Comparison of ENCODE assay signal across 21 mouse cellular contexts in genomic region chr2:152780466-152780865, GRCm38 (mm10). TPM values are rescaled to one million over a fixed set of nuclear protein-coding genes. Genes with fewer than 3 reads are reported as not detected.
DNase-seq lines count a peak whose midpoint lies in the region; ATAC-seq lines count a peak whose summit lies in the region.
"Had no signal": no experiment of that assay in that cellular context is flagged by ENCODE, and none has a peak within 500 bp of the region (broad histone marks: within the 10 kb centered on the region; RNA-seq: fewer than 3 reads in every experiment).

No protein-coding gene starts in this region.

- H3K9ac ChIP-seq in heart, embryonic 15.5 days, result no peak overlapping the region
- no peak overlapping the region for H3K9ac ChIP-seq in midbrain, embryonic 11.5 days (ENCODE audit: low read length)
- no peak overlapping the region for H3K9ac ChIP-seq in midbrain, embryonic 14.5 days (replicated peaks; ENCODE audit: low read length)
- H3K9ac ChIP-seq: hindbrain, embryonic 14.5 days; limb, embryonic 12.5 days; midbrain, embryonic 13.5 days had no signal

- no peaks in the 10 kb centered on the region for H3K9me3 ChIP-seq in heart, embryonic 15.5 days (replicated peaks)
- no peaks in the 10 kb centered on the region for H3K9me3 ChIP-seq in midbrain, embryonic 11.5 days (ENCODE audit: control insufficient read depth, low read length)
- H3K9me3 ChIP-seq in midbrain, embryonic 14.5 days (ENCODE audit: control insufficient read depth, low read length), result no peaks in the 10 kb centered on the region
- H3K9me3 ChIP-seq: limb, embryonic 12.5 days; midbrain, embryonic 13.5 days had no signal

- H3K4me1 ChIP-seq in heart, embryonic 15.5 days (replicated peaks), result peaks cover 30% of the 10 kb centered on the region
- no peaks in the 10 kb centered on the region for H3K4me1 ChIP-seq in midbrain, embryonic 11.5 days (ENCODE audit: control insufficient read depth, insufficient read depth, low read length)
- no peaks in the 10 kb centered on the region for H3K4me1 ChIP-seq in midbrain, embryonic 14.5 days (ENCODE audit: control insufficient read depth, insufficient read depth, low read length)
- H3K4me1 ChIP-seq: midbrain, embryonic 13.5 days had no signal

- H3K4me3 ChIP-seq in heart, embryonic 15.5 days, result no peak overlapping the region
- no peak overlapping the region for H3K4me3 ChIP-seq in midbrain, embryonic 11.5 days (ENCODE audit: low read depth, low read length)
- H3K4me3 ChIP-seq in midbrain, embryonic 14.5 days (replicated peaks; ENCODE audit: low read depth, low read length), result no peak overlapping the region
- no peak overlapping the region for H3K4me3 ChIP-seq in macrophage (ENCODE audit: inconsistent target)
- H3K4me3 ChIP-seq: limb, embryonic 12.5 days; midbrain, embryonic 13.5 days; myocyte had no signal

- H3K36me3 ChIP-seq in heart, embryonic 15.5 days, result peaks cover 8% of the 10 kb centered on the region; the same call in 1 of the 2 replicates
- H3K36me3 ChIP-seq in midbrain, embryonic 11.5 days (ENCODE audit: control insufficient read depth, insufficient read depth, low read length), result peaks cover 6% of the 10 kb centered on the region; the same call in 1 of the 2 replicates
- peaks cover 31% of the 10 kb centered on the region for H3K36me3 ChIP-seq in midbrain, embryonic 14.5 days (ENCODE audit: control insufficient read depth, insufficient read depth, low read length)
- peaks cover 3% of the 10 kb centered on the region; the same call in 1 of the 2 replicates for H3K36me3 ChIP-seq in macrophage (ENCODE audit: inconsistent target)

- no peak for ATAC-seq in heart, embryonic 15.5 days (replicated peaks; ENCODE audit: insufficient number of reproducible peaks, insufficient read depth, low FRiP score, low read depth)
- ATAC-seq in midbrain, embryonic 11.5 days (ENCODE audit: low FRiP score), result no peak
- no peak for ATAC-seq in midbrain, embryonic 14.5 days (ENCODE audit: low FRiP score, low TSS enrichment)
- ATAC-seq in erythroblast, adult 5-6 weeks (replicated peaks; ENCODE audit: low FRiP score, poor library complexity, severe bottlenecking), result no peak
- ATAC-seq: activated CD4-positive, CD25-positive, alpha-beta regulatory T cell, adult 4 months; forebrain, embryonic 14.5 days; Patski had no signal

- H3K27me3 ChIP-seq in heart, embryonic 15.5 days, result no peaks in the 10 kb centered on the region
- no peaks in the 10 kb centered on the region for H3K27me3 ChIP-seq in midbrain, embryonic 11.5 days (ENCODE audit: control insufficient read depth, insufficient read depth, low read length)
- no peaks in the 10 kb centered on the region for H3K27me3 ChIP-seq in midbrain, embryonic 14.5 days (ENCODE audit: control insufficient read depth, insufficient read depth, low read length)
- H3K27me3 ChIP-seq: limb, embryonic 12.5 days; midbrain, embryonic 13.5 days; Patski had no signal

- peaks cover 52% of the 10 kb centered on the region for H3K79me2 ChIP-seq in macrophage (ENCODE audit: inconsistent target)

- 0 out of 2 replicates have a peak overlapping the region, but pooled peaks have one; percentile 17 for H3K27ac ChIP-seq in heart, embryonic 15.5 days
- H3K27ac ChIP-seq in midbrain, embryonic 11.5 days (ENCODE audit: low read depth, low read length), result no peak overlapping the region
- no peak overlapping the region for H3K27ac ChIP-seq in midbrain, embryonic 14.5 days (replicated peaks; ENCODE audit: low read depth, low read length)
- H3K27ac ChIP-seq in macrophage, result peak overlapping the region; percentile 55
- H3K27ac ChIP-seq: hindbrain, embryonic 14.5 days; limb, embryonic 12.5 days; midbrain, embryonic 13.5 days had no signal

- 91% methylated on average over 2 of the region's 2 CpGs for WGBS in heart, embryonic 15.5 days
- 100% methylated on average over 2 of the region's 2 CpGs for WGBS in midbrain, embryonic 11.5 days
- 96% methylated on average over 2 of the region's 2 CpGs for WGBS in midbrain, embryonic 14.5 days
- 50% methylated on average over 2 of the region's 2 CpGs for WGBS in macrophage (ENCODE audit: missing documents)

- DNase-seq in adrenal gland, postnatal 10 days, result peak; percentile 48
- no peak for DNase-seq in adrenal gland, adult 8-10 months
- no peak for DNase-seq in heart, adult 18-20 months
- DNase-seq in midbrain, embryonic 11.5 days (ENCODE audit: low spot score, missing footprints), result peak; percentile 19
- no peak for DNase-seq in midbrain, embryonic 14.5 days
- DNase-seq: B cell, adult 2 months; cerebellum, adult 9-10 months; lung, adult 2 months; right cerebral cortex, postnatal 4 days; thymus, adult 18-20 months had no signal

- no peak overlapping the region for H3K4me2 ChIP-seq in heart, embryonic 15.5 days
- no peak overlapping the region for H3K4me2 ChIP-seq in midbrain, embryonic 11.5 days
- H3K4me2 ChIP-seq in midbrain, embryonic 14.5 days (ENCODE audit: low read length), result no peak overlapping the region
- H3K4me2 ChIP-seq: hindbrain, embryonic 14.5 days; limb, embryonic 12.5 days; midbrain, embryonic 13.5 days had no signal

RNA-seq across cellular contexts. Expression of gene Cox4i2, which starts 26.5 kb away (rescaled TPM):
- 1 to 10 TPM; 8.0 to 8.3 TPM for total RNA-seq in adrenal gland, postnatal 10 days (2021)
- 1 to 10 TPM; 1.3 to 4.4 (median 2.7) TPM for total RNA-seq in adrenal gland, adult 8-10 months (2022)
- 20.8 and 24.2 TPM in 2 replicates for polyA plus RNA-seq in heart, embryonic 15.5 days (2015; fragmentation: Nextera tagmentation; extraction: Ambion mirVana)
- total RNA-seq in heart, adult 18-20 months (2021), result 10 to 100 TPM; 11.9 to 15.2 TPM
- polyA plus RNA-seq in midbrain, embryonic 11.5 days (2014; fragmentation: Nextera tagmentation; extraction: Ambion mirVana), result 2.8 and 3.7 TPM in 2 replicates
- 5.4 and 5.6 TPM in 2 replicates for polyA plus RNA-seq in midbrain, embryonic 14.5 days (2014; fragmentation: Nextera tagmentation; extraction: Ambion mirVana)
- not detected for total RNA-seq in macrophage (2018; cell fraction: chromatin; rRNA removed)
- total RNA-seq in macrophage (2018; cell fraction: cytosol; rRNA removed), result not detected
- not detected for total RNA-seq in macrophage (2018; cell fraction: nucleus; rRNA removed)
- polyA plus RNA-seq in macrophage (2018), result not detected in 3 replicates
- not detected in 2 replicates for total RNA-seq in erythroblast, adult 5-6 weeks (2015; ENCODE audit: low replicate concordance)
- total RNA-seq in erythroblast, adult 5-6 weeks (2017; ENCODE audit: low replicate concordance), result not detected in 2 replicates
- total RNA-seq: neutrophil, adult 5-6 weeks had no signal
- polyA plus RNA-seq: activated CD4-positive, CD25-positive, alpha-beta regulatory T cell, adult 4 months; myocyte had no signal

RNA-seq across cellular contexts. Expression of gene Id1, which starts 44.4 kb away (rescaled TPM):
- 100 to 1,000 TPM; 112 to 182 TPM for total RNA-seq in adrenal gland, postnatal 10 days (2021)
- 10 to 100 TPM; 38.9 to 74.3 (median 55.1) TPM for total RNA-seq in adrenal gland, adult 8-10 months (2022)
- polyA plus RNA-seq in heart, embryonic 15.5 days (2015; fragmentation: Nextera tagmentation; extraction: Ambion mirVana), result 61.9 and 63.1 TPM in 2 replicates
- 10 to 100 TPM; 63.7 to 75.1 TPM for total RNA-seq in heart, adult 18-20 months (2021)
- 66.0 and 70.7 TPM in 2 replicates for polyA plus RNA-seq in midbrain, embryonic 11.5 days (2014; fragmentation: Nextera tagmentation; extraction: Ambion mirVana)
- 33.5 and 38.8 TPM in 2 replicates for polyA plus RNA-seq in midbrain, embryonic 14.5 days (2014; fragmentation: Nextera tagmentation; extraction: Ambion mirVana)
- 1 to 10 TPM in 10 of 26 experiments, under 1 TPM in 6, not detected in 10; 0.68 to 5.0 (median 1.2) TPM for total RNA-seq in macrophage (2018; cell fraction: chromatin; rRNA removed)
- 1 to 10 TPM in 5 of 26 experiments, under 1 TPM in 18, not detected in 3; 0.15 to 1.9 (median 0.52) TPM for total RNA-seq in macrophage (2018; cell fraction: cytosol; rRNA removed)
- total RNA-seq in macrophage (2018; cell fraction: nucleus; rRNA removed), result 10 to 100 TPM in 2 of 26 experiments, 1 to 10 TPM in 5, under 1 TPM in 8, not detected in 11; 0.63 to 45.8 (median 0.98) TPM
- 0.27 to 88.3 TPM (median 0.39 TPM) in 3 replicates for polyA plus RNA-seq in macrophage (2018)
- total RNA-seq in erythroblast, adult 5-6 weeks (2015; ENCODE audit: low replicate concordance), result 3.6 TPM in 1 of 2 replicates, not detected in the other
- 3.7 and 4.5 TPM in 2 replicates for total RNA-seq in erythroblast, adult 5-6 weeks (2017; ENCODE audit: low replicate concordance)

RNA-seq across cellular contexts. Expression of gene Bcl2l1, which starts 51.1 kb away (rescaled TPM):
- total RNA-seq in adrenal gland, postnatal 10 days (2021), result 10 to 100 TPM; 49.3 to 56.2 TPM
- total RNA-seq in adrenal gland, adult 8-10 months (2022), result 10 to 100 TPM; 58.5 to 74.6 (median 72.0) TPM
- 69.5 and 80.7 TPM in 2 replicates for polyA plus RNA-seq in heart, embryonic 15.5 days (2015; fragmentation: Nextera tagmentation; extraction: Ambion mirVana)
- 100 to 1,000 TPM in 1 of 2 experiments, 10 to 100 TPM in 1; 77.8 to 111 TPM for total RNA-seq in heart, adult 18-20 months (2021)
- polyA plus RNA-seq in midbrain, embryonic 11.5 days (2014; fragmentation: Nextera tagmentation; extraction: Ambion mirVana), result 120 and 125 TPM in 2 replicates
- 171 and 208 TPM in 2 replicates for polyA plus RNA-seq in midbrain, embryonic 14.5 days (2014; fragmentation: Nextera tagmentation; extraction: Ambion mirVana)
- 100 to 1,000 TPM; 136 to 537 (median 201) TPM for total RNA-seq in macrophage (2018; cell fraction: chromatin; rRNA removed)
- total RNA-seq in macrophage (2018; cell fraction: cytosol; rRNA removed), result 100 to 1,000 TPM in 7 of 26 experiments, 10 to 100 TPM in 19; 72.0 to 192 (median 85.2) TPM
- total RNA-seq in macrophage (2018; cell fraction: nucleus; rRNA removed), result 100 to 1,000 TPM; 131 to 456 (median 217) TPM
- polyA plus RNA-seq in macrophage (2018), result 38.6 to 159 TPM (median 48.4 TPM) in 3 replicates
- total RNA-seq in erythroblast, adult 5-6 weeks (2015; ENCODE audit: low replicate concordance), result 543 and 572 TPM in 2 replicates
- total RNA-seq in erythroblast, adult 5-6 weeks (2017; ENCODE audit: low replicate concordance), result 807 and 937 TPM in 2 replicates

Comparison
In these comparisons a context has a peak if more than half of its experiments do, and no peak if none do; other contexts are left out.
1. DNase-seq: peak in adrenal gland, postnatal 10 days (single experiment) and midbrain, embryonic 11.5 days (single experiment); none in adrenal gland, adult 8-10 months (single experiment), heart, adult 18-20 months (0 of 2) and midbrain, embryonic 14.5 days (single experiment).
2. H3K27ac ChIP-seq: peak in heart, embryonic 15.5 days (single experiment) and macrophage (single experiment); none in midbrain, embryonic 11.5 days (single experiment) and midbrain, embryonic 14.5 days (single experiment).
3. RNA of gene Id1, which starts 44.4 kb away (total RNA-seq): 112 to 182 TPM in adrenal gland, postnatal 10 days, 63.7 to 75.1 TPM in heart, adult 18-20 months and 38.9 to 74.3 TPM in adrenal gland, adult 8-10 months; 3.6 to 4.5 TPM in erythroblast, adult 5-6 weeks; every median in the first group is over 4 times any median in the second.
4. RNA of gene Bcl2l1, which starts 51.1 kb away (total RNA-seq): 543 to 937 TPM in erythroblast, adult 5-6 weeks; 77.8 to 111 TPM in heart, adult 18-20 months, 58.5 to 74.6 TPM in adrenal gland, adult 8-10 months and 49.3 to 56.2 TPM in adrenal gland, postnatal 10 days; every median in the first group is over 4 times any median in the second.